Mouse (Mus musculus) intestine, embryonic 14.5 days (tissue): Measurements from ENCODE around the gene Ahrr. TPM values are rescaled to one million over a fixed set of nuclear protein-coding genes. Genes with fewer than 3 reads are reported as not detected.

Experiments used
- ATAC-seq: fragments of 200-750 bp; cut with Nextera tagmentation; replicated peaks from 2 replicates; pipeline ENCODE4 v1.8.0; 2017; ENCODE audit warnings: low read depth, moderate number of reproducible peaks, moderate TSS enrichment, moderate library complexity; ENCODE audit not compliant: low FRiP score, low TSS enrichment
- DNase-seq: peaks from one replicate; pipeline ENCODE4 v3.0.0-alpha.2; 2018; ENCODE audit warnings: low spot score
- H3K27ac ChIP-seq: fragments of 300-500 bp; sonication (generic); 2 replicates; pipeline ENCODE4 v1.5.1; 2014; ENCODE audit warnings: low read depth, mild to moderate bottlenecking, control low read depth
- H3K27me3 ChIP-seq: fragments of 300-500 bp; sonication (generic); replicated peaks from 2 replicates; pipeline ENCODE4 v1.6.1; 2014; ENCODE audit warnings: low read length, control low read depth; ENCODE audit not compliant: control insufficient read depth, insufficient read depth
- H3K36me3 ChIP-seq: fragments of 300-500 bp; sonication (generic); 2 replicates; pipeline ENCODE4 v1.6.1; 2014; ENCODE audit warnings: low read length, control low read depth; ENCODE audit not compliant: control insufficient read depth, insufficient read depth
- H3K4me1 ChIP-seq: fragments of 300-500 bp; sonication (generic); replicated peaks from 2 replicates; pipeline ENCODE4 v1.6.1; 2014; ENCODE audit warnings: low read length, control low read depth, mixed read lengths; ENCODE audit not compliant: control insufficient read depth, insufficient read depth
- H3K4me2 ChIP-seq: fragments of 300-500 bp; sonication (generic); 2 replicates; pipeline ENCODE4 v1.6.1; 2014; ENCODE audit warnings: low read length
- H3K4me3 ChIP-seq: fragments of 300-500 bp; sonication (generic); 2 replicates; pipeline ENCODE4 v1.5.1; 2014; ENCODE audit warnings: low read depth, low read length, control low read depth, mixed read lengths
- H3K9ac ChIP-seq: fragments of 300-500 bp; sonication (generic); 2 replicates; pipeline ENCODE4 v1.6.1; 2014; ENCODE audit warnings: mild to moderate bottlenecking, low read length
- H3K9me3 ChIP-seq: fragments of 300-500 bp; sonication (generic); 2 replicates; pipeline ENCODE4 v1.6.1; 2016; ENCODE audit warnings: low read length, control low read depth; ENCODE audit not compliant: control insufficient read depth
- WGBS: fragments of 180-500 bp; shearing (Covaris S2); extraction: QIAGEN DNeasy Blood & Tissue Kit; methylation state at CpG from one replicate; pipeline ENCODE4 v1.1.7; 2014; 5-methylcytosine and 5-hydroxymethylcytosine counted together
- polyA plus RNA-seq: library from polyadenylated mRNA; unstranded; fragments of >200 nt; fragmentation: Nextera tagmentation; extraction: Ambion mirVana; gene quantifications from 2 replicates; pipeline ENCODE4 v1.2.1, GENCODE M21; 2014

Gene Ahrr
- polyA plus RNA-seq, 1 experiment from 2014 or later = 0.64 TPM

GRCm38 (mm10) chr13:74259460-74260230 is 32.5 kb downstream of the Ahrr start:
- 4% methylated on average over 35 of the region's 35 CpGs for WGBS
- H3K4me1 ChIP-seq = 0 out of 2 replicates have a peak, but pooled peaks cover 3% of the 10 kb centered on the region
- H3K36me3 ChIP-seq = no peaks in the 10 kb centered on the region
- H3K4me2 ChIP-seq = peak overlapping the region; percentile 90
- H3K9me3 ChIP-seq = no peaks in the 10 kb centered on the region
- ATAC-seq = peak; percentile 75
- peak overlapping the region; percentile 56 for H3K4me3 ChIP-seq
- DNase-seq = peak; percentile 79
- peak overlapping the region; percentile 63 for H3K9ac ChIP-seq
- no peaks in the 10 kb centered on the region for H3K27me3 ChIP-seq
- H3K27ac ChIP-seq = no peak overlapping the region

DNA sequence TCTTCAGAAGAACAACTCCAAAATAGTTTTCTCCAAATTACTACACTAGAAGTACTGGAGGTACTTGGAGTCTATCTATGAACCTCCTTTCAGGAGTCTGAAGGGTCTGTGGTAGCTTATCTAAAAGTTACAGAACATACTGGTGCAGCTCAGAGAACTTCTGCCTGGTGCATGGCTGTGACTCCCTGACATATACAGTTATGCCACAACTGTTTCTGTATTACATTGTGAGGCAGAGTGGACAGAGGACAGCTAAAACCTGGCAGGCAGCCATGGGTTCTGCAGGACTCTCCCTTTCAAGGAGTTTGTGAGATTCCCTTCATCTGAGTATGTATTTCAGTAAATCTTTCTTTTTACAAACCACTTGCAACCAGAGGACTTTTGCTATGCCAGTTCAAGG is 45.6 kb downstream of the Ahrr start:
- H3K4me2 ChIP-seq = no peak overlapping the region
- H3K9ac ChIP-seq = no peak overlapping the region
- no peak for DNase-seq
- H3K36me3 ChIP-seq = no peaks in the 10 kb centered on the region
- ATAC-seq = no peak
- 0 out of 2 replicates have a peak, but pooled peaks cover 5% of the 10 kb centered on the region for H3K4me1 ChIP-seq
- H3K9me3 ChIP-seq = no peaks in the 10 kb centered on the region
- no peak overlapping the region for H3K27ac ChIP-seq
- H3K4me3 ChIP-seq = no peak overlapping the region
- H3K27me3 ChIP-seq = no peaks in the 10 kb centered on the region

GRCm38 (mm10) chr13:74245899-74246231 is 46.3 kb downstream of the Ahrr start:
- DNase-seq (no peak), ATAC-seq (peak; percentile 43; the same call in 1 of the 2 replicates)
- Histone ChIP-seq H3K27me3 (no peaks in the 10 kb centered on the region), H3K4me3 (no peak overlapping the region), H3K36me3 (no peaks in the 10 kb centered on the region), H3K9me3 (no peaks in the 10 kb centered on the region), H3K9ac (no peak overlapping the region), H3K27ac (no peak overlapping the region), H3K4me1 (0 out of 2 replicates have a peak, but pooled peaks cover 5% of the 10 kb centered on the region), H3K4me2 (peak overlapping the region; percentile 34; the same call in 1 of the 2 replicates)
- 62% methylated on average over 4 of the region's 4 CpGs for WGBS

GRCm38 (mm10) chr13:74245214-74245898 is 46.8 kb downstream of the Ahrr start:
- ATAC-seq (peak; percentile 80), DNase-seq (peak; percentile 58)
- Histone ChIP-seq H3K27me3 (no peaks in the 10 kb centered on the region), H3K9me3 (no peaks in the 10 kb centered on the region), H3K4me2 (peak overlapping the region; percentile 34; the same call in 1 of the 2 replicates), H3K4me1 (0 out of 2 replicates have a peak, but pooled peaks cover 5% of the 10 kb centered on the region), H3K4me3 (no peak overlapping the region), H3K27ac (no peak overlapping the region), H3K36me3 (no peaks in the 10 kb centered on the region), H3K9ac (no peak overlapping the region)
- WGBS = 31% methylated on average over 17 of the region's 17 CpGs

DNA sequence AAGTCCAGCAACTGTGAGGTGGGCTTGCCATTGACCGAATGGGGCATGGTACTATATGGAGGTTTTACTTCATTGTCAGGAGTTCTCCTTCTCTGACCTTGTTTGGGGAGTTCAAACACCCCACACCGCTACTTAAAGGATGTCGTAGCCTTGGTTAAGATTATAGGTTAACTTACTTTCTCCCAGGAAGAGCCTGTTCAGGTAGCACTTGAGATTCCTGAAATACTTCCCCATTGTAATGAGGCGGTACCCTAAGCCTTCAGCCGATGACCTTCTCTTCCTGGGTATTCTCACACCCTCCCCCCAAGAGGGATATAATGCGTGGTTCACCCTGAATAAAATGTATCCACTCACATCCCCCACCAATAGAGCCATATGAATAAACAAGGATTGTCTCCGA is 54.6 kb downstream of the Ahrr start:
- DNase-seq (no peak), ATAC-seq (no peak)

GRCm38 (mm10) chr13:74220659-74221058 is 71.5 kb downstream of the Ahrr start:
- ATAC-seq (no peak), DNase-seq (no peak)
- Histone ChIP-seq H3K4me3 (no peak overlapping the region), H3K27me3 (no peaks in the 10 kb centered on the region), H3K36me3 (no peaks in the 10 kb centered on the region), H3K9ac (no peak overlapping the region), H3K4me2 (no peak overlapping the region), H3K4me1 (no peaks in the 10 kb centered on the region), H3K9me3 (no peaks in the 10 kb centered on the region), H3K27ac (no peak overlapping the region)
- WGBS = 44% methylated on average over 1 of the region's 1 CpGs

More for the DNA sequence above, 54.6 kb downstream of the Ahrr start:
- H3K4me1 ChIP-seq = no peaks in the 10 kb centered on the region
- H3K4me3 ChIP-seq = no peak overlapping the region
- H3K9ac ChIP-seq = no peak overlapping the region
- no peaks in the 10 kb centered on the region for H3K27me3 ChIP-seq
- 65% methylated on average over 7 of the region's 7 CpGs for WGBS
- no peak overlapping the region for H3K4me2 ChIP-seq
- H3K36me3 ChIP-seq = no peaks in the 10 kb centered on the region
- H3K27ac ChIP-seq = no peak overlapping the region
- H3K9me3 ChIP-seq = no peaks in the 10 kb centered on the region

GRCm38 (mm10) chr13:74218441-74218840 is 73.7 kb downstream of the Ahrr start:
- H3K36me3 ChIP-seq = no peaks in the 10 kb centered on the region
- 72% methylated on average over 3 of the region's 3 CpGs for WGBS
- H3K4me2 ChIP-seq = no peak overlapping the region
- no peak overlapping the region for H3K27ac ChIP-seq
- H3K27me3 ChIP-seq = no peaks in the 10 kb centered on the region
- ATAC-seq = no peak
- DNase-seq = no peak
- no peak overlapping the region for H3K9ac ChIP-seq
- H3K9me3 ChIP-seq = no peaks in the 10 kb centered on the region
- no peaks in the 10 kb centered on the region for H3K4me1 ChIP-seq
- no peak overlapping the region for H3K4me3 ChIP-seq

- Histone ChIP-seq H3K36me3 (peaks cover 16% of the 10 kb centered on the region; the same call in 1 of the 2 replicates), H3K9me3 (no peaks in the 10 kb centered on the region), H3K27me3 (no peaks in the 10 kb centered on the region), H3K27ac (peak overlapping the region; percentile 88), H3K4me1 (peaks cover 10% of the 10 kb centered on the region), H3K4me3 (peak overlapping the region; percentile 89), H3K4me2 (peak overlapping the region; percentile 58), H3K9ac (peak overlapping the region; percentile 77)
- 14% methylated on average over 12 of the region's 12 CpGs for WGBS
- DNase-seq = no peak
- ATAC-seq = peak; percentile 21; the same call in 1 of the 2 replicates
Observed at GRCm38 (mm10) chr13:74208986-74209345, 83.2 kb downstream of the Ahrr start.
